Mouse (Mus musculus): ENCODE measurements around the gene Slmap.
"Not testable (repeated sequence)": the region's sequence is repeated elsewhere in the genome, so short reads cannot be mapped to it uniquely, and the experiment has no call there.

Gene Slmap
- long read RNA-seq, experiment 1, partial matches to known transcripts, result 10 of 14 reads
- long read RNA-seq, experiment 1, other reads (novel, unspliced or antisense), result 4 of 14 reads
- long read RNA-seq, experiment 2, partial matches to known transcripts, result 10 of 19 reads
- long read RNA-seq, experiment 2, other reads (novel, unspliced or antisense), result 9 of 19 reads

DNA sequence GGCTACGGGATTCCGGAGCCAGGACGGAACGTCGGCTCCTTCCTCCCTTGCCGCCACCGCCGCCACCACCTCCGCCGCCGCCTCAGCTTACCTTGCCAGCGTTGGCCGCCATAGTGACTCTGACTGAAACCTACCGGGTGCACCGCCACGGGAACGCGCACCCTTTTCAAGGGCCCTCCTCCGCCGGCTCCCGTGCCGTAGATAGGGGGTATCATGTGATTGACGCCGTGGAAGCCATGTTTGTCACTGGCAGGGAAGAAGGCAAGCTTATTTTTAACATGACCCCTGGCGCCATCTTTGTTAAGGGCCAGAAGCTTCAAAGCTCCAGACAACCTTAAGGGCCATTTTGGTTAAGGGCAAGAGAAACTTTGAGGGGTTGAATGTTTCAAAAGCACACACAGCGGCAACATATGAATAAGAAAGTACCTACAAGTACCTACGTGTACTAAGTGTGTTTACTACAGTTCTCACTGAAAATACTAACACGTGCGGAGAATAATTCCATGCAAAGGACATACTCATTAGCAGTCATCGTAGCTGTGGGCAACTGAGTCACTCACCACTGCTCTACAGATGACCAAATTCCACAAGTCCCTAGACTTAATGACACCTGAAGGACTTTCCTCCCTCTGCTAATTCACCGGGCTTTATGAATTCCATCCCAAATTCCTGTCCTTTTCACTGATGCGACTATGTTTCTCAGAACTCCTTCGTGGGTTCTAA is at the start of gene Slmap:
Slmap (minus strand) TSS at position 175 of the 723 bp plus-strand sequence.
- intact Hi-C loops (cut with DNase I), result loop anchor here (5.0 kb wide), 2 partner anchors 42 to 43 kb away; no protein-coding TSS in a partner anchor

DNA sequence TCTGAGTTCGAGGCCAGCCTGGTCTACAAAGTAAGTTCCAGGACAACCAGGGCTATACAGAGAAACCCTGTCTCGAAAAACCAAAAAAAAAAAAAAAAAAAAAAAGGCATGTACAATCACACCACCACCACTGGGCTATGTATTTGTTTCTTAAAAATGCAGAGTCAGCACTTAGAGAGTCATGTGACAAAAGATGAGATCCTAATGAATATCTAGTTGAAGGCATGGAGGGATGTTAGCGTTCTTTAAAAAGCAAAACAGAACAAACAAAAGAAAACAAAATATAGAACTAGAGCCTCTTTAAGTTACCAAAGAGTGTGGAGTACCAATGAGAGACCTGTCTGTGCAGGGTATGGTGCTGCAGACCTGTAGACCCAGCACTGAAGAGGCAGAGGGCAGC is 48.9 kb upstream of the Slmap start:
- intact Hi-C loops (cut with DNase I), result no loop called here

DNA sequence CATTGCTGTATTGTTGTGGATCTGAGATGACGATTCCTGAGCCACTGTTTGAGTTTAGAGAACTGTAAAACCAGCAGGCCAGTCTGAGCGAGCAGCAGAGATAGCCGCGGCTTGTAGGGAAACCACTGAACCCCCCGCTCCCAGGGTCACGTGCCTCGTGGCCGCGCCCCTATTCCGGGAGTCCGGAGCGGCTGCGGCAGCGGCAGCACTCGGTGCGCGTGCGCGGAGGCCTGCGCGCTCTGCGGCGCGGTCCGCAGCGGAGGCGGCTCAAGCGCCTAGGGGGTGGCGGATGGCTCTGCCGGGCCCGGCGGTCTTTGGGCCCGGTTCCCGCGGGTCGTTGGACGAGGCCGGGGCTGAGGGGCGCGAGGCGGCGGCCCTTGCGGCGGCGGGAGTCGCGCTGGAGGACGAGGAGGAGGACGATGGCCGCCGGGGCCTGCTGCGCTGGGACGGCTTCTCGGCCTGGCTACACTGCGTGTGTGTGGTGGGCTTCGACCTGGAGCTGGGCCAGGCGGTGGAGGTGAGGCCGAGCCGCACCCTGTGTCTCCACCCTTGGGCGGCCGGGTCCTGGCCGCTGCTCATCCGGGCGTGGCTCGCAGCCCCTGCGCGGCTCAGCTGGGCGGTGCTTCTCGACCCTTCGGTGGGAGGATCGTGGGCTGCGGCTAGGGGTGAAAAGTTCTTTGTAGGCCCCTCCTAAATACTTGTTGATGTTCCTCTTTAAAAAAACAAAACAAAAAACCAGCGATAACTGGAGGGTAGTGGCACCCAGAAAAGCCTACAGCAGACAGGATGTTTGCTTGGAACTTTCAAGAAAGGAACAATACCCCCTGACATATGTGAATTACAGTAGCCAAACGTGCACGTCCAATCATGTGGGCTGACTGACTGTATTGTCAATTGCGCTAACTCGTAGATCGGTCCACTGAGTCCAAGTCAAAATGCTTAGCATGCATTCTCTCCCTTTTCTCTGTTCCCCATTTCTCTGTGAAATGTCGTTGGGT is 44.9 kb upstream of the Slmap start:
- intact Hi-C loops (cut with DNase I), result loop anchor here (5.0 kb wide), 1 partner anchor 47 kb away; the partner anchor contains the start of gene Slmap

DNA sequence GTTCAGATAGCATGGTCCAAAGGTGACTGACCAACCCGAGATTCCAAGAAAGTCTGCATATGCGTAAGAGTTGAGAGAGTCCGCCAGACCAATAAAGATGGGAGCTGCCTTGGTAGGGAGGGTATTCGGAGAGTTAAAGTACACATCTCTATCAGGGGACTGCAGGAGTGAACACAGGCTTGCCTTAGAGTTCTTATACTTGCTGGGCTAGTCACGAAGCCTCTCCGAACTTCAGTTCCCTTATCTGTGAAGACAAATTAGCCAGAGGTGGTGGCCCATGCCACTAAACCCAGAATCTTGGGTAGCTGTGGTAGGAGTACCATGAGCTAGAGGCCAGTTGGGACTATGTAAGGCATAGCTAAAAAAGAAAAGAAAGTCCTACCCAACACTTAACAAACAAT is 44.1 kb upstream of the Slmap start:
- intact Hi-C loops (cut with DNase I), result loop anchor here (5.0 kb wide), 1 partner anchor 46 kb away; the partner anchor contains the start of gene Slmap

DNA sequence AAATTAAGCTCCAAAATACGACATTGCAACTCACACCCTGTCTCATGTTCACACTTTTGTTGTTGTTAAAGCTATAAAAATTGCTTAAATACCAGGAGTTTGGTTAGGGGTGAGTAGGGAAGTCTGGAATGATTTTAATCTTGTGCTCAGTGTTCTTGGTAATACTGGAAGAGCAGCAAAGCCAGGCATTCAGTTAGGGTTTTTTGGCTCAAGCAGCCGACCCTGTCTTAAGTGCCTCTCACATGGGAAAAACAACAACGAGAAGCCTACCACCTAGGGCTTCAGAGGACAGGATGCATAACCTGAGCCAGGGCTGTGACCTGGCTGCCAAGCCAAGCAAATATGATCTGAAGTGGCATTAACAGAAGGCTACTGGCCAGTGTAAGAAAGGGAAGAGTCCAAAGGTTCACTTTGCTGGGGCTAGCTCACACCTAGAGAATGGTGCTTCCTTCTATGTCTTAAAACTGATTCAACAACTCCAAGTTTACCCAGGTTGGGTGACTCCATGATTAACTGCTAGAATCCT is 41.6 kb upstream of the Slmap start:
- intact Hi-C loops (cut with DNase I), result loop anchor here (5.0 kb wide), 1 partner anchor 44 kb away; the partner anchor contains the start of gene Slmap

DNA sequence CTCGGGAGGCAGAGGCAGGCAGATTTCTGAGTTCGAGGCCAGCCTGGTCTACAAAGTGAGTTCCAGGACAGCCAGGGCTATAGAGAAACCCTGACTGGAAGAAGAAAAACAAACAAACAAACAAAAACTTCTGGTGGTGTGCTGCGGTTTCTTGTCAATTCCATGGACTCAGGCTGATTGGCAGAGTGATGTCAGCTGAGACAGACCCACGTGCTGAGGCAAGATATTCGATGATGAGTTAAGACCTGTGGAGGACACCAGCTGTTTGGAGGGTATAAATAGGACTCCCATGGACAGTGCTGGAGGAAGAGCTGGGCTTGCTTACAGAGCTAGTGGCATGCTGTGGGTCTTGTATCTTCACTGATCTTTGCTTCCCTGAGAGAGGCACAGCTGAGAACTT is 38.8 kb upstream of the Slmap start, which contains the start of gene Dennd6a:
Dennd6a (plus strand) TSS at position 301 of the 400 bp plus-strand sequence.
- intact Hi-C loops (cut with DNase I), result not testable (repeated sequence)

DNA sequence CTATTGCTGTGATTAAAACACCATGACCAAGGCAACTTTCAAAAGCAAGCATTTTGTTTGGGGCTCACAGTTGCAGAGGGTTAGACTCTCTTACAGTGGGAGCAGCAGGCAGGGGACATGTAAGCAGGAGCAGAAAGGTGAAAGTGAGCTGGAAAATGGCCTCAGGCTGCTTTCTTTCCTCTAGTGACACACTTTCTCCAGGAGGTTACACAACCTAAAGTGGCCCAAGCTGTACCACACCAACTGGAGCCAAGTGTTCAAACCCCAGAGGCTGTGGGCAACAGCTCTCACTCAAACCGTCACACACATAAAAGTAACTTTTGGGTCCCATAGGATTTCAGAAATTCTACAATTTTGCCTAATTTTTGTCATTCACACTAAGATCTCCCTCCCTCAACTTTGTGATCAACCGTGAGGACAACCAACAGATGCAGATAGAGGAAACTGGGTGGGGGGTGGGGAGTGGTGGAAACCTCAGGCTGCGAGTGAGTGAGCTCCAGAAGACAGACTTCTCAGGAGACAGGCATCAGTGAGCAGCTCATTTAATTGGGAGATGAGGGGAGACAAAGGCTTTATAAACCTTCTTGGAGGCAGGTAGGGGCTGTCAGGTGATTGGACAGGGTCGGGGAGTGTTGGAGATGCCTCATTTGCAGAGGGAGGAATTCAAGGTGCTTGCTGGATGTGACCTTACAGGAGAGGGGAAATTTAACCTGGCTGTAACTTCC is 37.4 kb upstream of the Slmap start:
- intact Hi-C loops (cut with DNase I), result no loop called here

DNA sequence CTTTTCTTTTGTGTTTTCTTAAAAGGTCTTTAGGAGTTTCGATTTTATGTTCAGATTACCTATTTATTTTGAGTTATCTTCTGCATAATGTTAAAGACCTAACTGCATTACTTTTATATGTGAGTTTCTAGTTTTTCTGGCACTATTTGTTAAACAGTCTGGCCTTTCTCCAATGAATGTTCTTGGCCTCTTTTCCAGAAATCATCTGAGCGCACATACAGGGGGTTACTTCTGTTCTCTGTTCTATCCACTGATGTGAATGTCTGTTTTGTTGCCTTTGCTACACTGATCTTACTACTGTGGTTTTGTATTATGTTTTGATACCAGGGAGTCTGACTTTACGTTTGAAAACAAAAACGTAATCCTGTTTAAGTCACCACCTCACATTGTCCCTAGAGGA is 35.1 kb upstream of the Slmap start:
- intact Hi-C loops (cut with DNase I), result no loop called here

DNA sequence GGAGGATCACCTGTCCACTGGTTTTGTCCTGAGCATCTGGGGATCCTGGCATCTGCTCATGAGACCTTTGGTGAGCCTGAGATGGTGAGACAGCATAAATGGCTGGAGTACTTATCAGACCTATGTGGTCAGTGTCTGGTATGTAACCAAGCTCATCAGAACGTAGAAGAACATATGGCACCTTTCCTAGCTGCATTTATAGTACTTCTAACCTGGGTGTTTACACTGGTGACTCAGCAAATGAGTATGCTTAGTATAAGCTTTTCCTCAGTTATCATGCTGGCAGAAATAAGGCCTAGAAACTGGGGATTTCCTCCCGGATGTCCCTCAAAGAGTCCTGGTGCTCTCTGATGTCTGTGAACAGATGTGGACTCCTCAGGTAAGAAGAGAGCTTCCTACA is 27.5 kb upstream of the Slmap start:
- intact Hi-C loops (cut with DNase I), result no loop called here

DNA sequence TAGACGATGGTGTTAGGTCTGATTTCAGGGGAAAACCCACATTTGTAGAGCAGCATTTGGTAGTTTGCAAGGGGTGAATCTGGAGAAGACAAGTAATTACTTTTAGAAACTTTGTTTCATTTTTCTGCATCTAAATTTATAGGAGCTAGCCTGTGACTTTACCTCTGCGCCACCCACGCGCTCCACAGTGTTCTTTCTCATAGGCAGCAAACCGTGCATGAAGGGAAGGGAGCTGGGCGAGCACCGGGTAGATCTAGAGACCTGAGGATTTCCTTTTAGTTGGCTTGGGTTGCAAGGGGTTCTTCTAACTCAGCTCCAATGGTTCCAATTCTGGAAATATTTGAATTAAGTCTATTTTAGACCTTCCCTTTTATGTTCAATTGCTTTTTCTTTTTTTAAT is 23.8 kb upstream of the Slmap start:
- intact Hi-C loops (cut with DNase I), result no loop called here

DNA sequence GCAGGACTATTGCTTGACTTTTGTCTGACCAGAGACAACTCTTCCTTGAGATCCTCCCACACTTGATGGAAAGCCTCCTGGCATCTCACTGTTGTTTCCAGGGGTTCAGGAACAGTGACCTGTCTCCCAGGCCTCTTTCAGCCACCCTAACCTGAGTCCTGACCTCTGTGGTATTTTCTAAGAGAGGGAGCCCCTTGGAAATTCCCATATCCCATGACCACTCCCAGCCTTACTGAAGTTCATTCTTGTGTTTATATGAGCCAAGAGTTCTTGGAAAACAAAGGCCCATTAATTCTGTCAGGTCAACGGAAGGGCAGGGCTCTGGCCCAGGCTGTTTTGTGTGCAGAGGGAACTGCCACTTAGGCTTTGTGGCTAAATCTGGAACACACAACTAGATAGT is 22.9 kb upstream of the Slmap start:
- intact Hi-C loops (cut with DNase I), result no loop called here

DNA sequence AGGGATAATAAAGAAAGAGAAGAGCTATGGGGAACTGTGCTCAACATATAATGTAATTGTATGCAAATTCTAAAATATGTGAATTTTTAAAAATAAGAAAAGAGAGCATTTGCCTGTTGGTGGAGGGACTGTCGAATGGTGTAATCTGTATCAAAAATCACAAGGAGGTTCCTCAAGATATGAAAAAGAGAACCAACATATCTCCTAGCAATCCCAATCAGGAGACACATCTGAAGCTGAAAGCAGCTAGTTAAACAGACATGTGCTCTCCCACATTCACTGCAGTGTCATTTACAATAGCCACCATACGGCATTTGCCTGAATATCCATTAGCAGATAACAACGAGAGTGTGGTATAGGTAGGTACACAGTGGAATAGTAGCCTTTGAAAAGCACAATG is 18.1 kb upstream of the Slmap start:
- intact Hi-C loops (cut with DNase I), result no loop called here

DNA sequence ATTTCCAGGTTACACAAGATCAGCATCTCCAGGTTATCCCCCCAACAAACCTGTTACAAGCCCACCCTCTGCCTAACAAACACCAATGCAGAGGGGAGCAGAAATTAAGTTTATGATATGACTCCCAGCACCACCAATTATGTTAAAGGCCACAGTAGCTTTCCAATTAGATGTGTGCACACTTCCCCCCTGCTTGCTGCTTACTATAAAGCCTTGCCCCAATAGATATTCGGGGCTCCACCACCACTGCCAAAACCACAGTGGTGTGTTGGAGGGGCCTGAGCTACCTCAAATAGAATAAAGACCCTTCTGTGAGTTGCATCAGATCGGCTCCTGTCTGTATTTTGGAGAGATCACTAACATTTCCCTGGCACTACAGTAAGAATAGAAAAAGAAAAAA is 17.7 kb upstream of the Slmap start:
- intact Hi-C loops (cut with DNase I), result no loop called here

DNA sequence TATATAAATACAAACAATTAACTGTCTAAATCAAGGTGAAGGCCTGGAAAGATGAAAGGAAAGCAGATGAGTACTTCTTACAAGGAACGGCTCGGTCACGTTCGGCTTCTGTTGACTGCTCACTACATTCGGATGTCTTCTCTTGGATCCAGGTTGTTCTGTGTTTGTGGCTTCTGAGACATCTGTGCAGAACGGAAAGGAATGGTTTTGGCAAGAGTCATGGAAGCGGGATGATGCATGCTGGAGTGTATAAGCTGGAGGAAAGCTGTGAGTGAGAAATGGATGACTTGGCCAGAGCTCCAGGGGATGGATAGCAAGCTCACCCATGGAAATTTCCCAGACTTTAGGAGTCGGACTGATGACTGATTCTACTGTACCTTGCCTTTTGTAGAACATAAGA is 16.0 kb upstream of the Slmap start:
- intact Hi-C loops (cut with DNase I), result no loop called here

DNA sequence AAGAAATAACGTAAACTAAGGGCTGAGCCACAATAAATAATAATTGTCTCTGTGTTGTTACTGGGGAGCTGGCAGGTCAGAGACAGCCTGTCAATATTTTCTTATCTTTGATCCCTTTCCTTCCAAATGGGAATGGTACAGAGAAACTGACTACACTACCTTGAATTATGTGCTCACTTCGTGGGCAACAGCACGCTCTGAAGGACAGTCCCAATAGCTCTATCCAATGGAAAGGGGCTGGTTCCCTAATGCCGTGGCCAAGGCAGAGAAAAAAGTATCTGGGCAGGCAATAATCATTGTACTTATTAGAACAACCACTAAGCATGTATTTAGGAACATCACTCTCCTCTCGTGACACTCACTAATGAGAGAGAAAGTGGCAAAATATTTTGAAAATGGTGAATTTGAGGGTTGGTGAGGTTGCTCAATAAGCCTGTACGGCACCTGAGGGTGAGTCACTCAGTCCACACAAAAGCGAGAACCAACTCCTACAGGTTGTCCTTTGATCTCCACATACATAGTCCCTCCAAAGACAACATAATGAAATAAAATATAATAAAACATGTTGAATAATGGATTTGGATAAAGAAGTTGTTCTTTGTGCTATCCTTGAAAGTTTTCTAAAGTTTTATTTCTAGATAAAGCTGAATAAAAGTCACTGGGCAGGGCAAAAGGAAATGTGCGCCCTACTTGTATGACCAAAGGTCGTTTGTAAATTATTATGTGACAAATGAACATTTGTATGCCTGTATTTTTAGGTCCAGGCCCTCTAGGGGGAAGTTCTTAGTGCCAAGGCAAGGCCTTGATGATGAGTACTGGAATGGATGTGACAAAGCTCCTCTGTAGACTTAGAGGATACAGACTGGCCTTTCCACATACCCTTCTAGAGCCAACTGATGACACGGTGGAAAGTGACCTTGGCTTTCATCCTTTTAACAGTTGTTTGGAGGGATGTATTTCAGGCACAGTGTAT is 13.1 kb upstream of the Slmap start:
- intact Hi-C loops (cut with DNase I), result no loop called here

DNA sequence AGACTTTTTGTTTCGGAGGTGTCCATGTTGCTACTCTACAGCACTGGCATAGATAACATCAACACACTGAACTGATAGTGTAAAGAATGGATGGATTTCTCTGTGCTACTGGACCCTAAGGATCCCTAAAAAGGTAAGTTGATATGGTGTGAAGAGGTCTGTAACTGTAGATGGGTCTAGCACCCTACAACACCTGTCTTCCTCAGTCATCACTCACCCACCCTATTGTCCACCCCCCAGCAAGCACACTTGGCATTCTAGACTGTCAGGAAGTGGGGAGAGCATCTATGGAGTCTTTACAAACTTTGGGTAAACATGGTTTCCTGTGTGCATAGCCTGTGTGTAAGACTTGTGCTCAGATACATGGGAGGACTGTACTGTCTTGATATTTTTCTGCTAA is 7.4 kb upstream of the Slmap start:
- intact Hi-C loops (cut with DNase I), result no loop called here

DNA sequence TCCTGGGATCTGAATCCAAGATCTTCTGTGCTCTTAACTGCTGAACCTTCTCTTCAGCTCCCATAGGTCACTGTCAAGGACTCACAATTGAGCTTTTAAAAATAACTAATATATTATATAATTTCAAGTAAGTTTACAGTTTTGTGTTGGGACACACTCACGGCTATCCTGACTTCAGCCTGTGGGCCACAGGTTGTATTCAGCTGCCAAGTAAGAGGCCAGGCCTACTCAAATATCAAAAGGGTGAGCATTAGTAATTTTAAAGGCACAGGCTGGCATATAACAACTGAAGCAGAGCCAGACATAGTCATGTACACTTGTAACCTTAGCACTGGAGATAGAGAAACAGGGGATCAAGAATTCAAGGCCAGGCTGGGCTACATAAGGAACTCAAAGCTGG is 5.8 kb upstream of the Slmap start:
- intact Hi-C loops (cut with DNase I), result no loop called here

DNA sequence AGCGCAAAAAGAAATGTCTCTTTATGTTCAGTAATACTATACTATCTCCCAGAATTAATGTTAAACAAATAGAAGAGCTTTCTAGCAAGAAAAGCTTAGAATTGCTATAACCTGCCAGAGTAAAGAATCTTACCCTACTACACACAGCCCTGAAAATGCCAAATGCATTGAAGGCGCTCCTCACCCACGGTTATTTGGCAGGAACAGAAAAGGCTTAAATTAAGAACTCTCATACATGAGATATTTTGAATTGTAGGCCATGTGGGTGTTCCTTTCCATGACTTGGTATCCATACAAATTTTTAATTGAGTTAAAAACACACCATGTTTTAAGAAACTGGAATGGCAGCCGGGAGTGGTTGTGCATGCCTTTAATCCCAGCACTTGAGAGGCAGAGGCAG is 4.5 kb upstream of the Slmap start:
- intact Hi-C loops (cut with DNase I), result no loop called here
